Mouse (Mus musculus) myocyte (in vitro differentiated cells): ENCODE data around the gene Ascc1.

Experiments used
- CEBPB ChIP-seq: IDR thresholded peaks from 2 replicates; pipeline ENCODE4 v1.6.1; 2011; ENCODE audit warnings: mild to moderate bottlenecking, moderate library complexity; ENCODE audit not compliant: poor library complexity, insufficient read depth, severe bottlenecking
- E2F4 ChIP-seq: IDR thresholded peaks from one replicate; pipeline ENCODE4 v1.6.1; 2011; ENCODE audit warnings: mild to moderate bottlenecking, control low read depth, moderate library complexity; ENCODE audit not compliant: insufficient read depth
- MAX ChIP-seq: IDR thresholded peaks from one replicate; pipeline ENCODE4 v1.6.1; 2011; ENCODE audit warnings: low read depth, mild to moderate bottlenecking, control low read depth
- MYOG ChIP-seq, 3 experiments: IDR thresholded peaks; one replicate each; pipeline ENCODE4 v1.6.1; 2011; ENCODE audit warnings: control low read depth in 2 of 3, low read depth in 2 of 3, mild to moderate bottlenecking in 2 of 3; ENCODE audit not compliant: insufficient read length in 2 of 3, control insufficient read depth in 1 of 3, insufficient read depth in 1 of 3
- POLR2A ChIP-seq: IDR thresholded peaks from one replicate; pipeline ENCODE4 v1.6.1; 2011; ENCODE audit warnings: low read depth, mild to moderate bottlenecking, control low read depth, moderate library complexity; ENCODE audit not compliant: insufficient read length
- POLR2AphosphoS2 ChIP-seq: IDR thresholded peaks from one replicate; pipeline ENCODE4 v1.6.1; 2011; ENCODE audit warnings: low read depth, control low read depth; ENCODE audit not compliant: insufficient read length
- TCF12 ChIP-seq: IDR thresholded peaks from one replicate; pipeline ENCODE4 v1.6.1; 2011; ENCODE audit warnings: mild to moderate bottlenecking, control low read depth; ENCODE audit not compliant: poor library complexity, insufficient read depth, severe bottlenecking
- TCF3 ChIP-seq: IDR thresholded peaks from one replicate; pipeline ENCODE4 v1.6.1; 2011; ENCODE audit warnings: low read depth, control low read depth; ENCODE audit not compliant: insufficient read length

DNA sequence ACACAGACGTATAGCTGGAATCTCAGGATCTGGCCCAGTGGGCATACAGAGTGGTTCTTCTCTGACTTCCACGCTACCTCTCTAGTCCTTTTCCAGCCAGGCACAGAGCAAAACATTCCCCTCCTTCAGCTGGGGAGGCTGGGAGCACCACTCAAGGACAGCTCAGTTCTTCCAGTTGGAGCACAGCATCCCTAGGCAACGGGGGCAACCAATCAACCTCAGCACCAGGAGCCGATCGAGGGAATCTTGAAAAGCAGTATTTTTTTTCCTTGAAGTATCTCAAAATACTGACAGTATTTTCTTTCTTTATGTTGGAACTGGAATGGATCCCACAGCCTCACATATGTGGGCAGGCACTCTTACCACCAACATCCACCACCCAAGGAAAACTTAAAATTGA is 45.9 kb upstream of the Ascc1 start:
- TF ChIP-seq POLR2A = no peak
- no peak for TF ChIP-seq TCF12
- TF ChIP-seq E2F4 = no peak
- TF ChIP-seq MAX = no peak
- TF ChIP-seq CEBPB = no peak
- no peak for TF ChIP-seq POLR2AphosphoS2
- TF ChIP-seq TCF3 = no peak
- no peak for TF ChIP-seq MYOG (IDR thresholded peaks at IDR 0.05; ENCODE audit: control insufficient read depth in 1 of 3, insufficient read depth in 1 of 3, insufficient read length in 2 of 3, low read depth in 2 of 3)
